Mouse (Mus musculus) 3T3-L1 (cell line): ENCODE results near the gene Tnks2.

Experiments used
- DNase-seq: peaks from one replicate; pipeline ENCODE4 v3.0.0-alpha.2; 2015; ENCODE audit warnings: low read depth, low spot score

Tnks2 gene

DNA sequence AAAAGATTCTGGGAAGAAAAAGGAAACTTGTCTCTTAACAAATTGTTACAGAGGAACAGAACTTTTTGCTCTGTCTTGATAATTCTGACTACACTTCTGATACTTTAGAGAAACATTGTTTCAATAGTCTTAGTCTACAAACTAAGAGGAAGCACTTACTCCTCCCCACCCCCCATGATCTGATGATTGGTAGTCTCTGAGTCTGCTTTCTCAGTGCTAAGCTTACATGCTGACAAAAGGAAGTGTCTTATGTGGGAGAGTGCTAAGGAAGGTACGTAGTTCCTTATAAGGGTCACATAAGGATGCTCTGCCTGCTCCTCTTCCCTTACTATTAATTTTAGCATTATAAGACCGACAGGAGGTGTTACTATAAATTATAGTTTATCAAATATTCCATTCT is 98.6 kb downstream of the Tnks2 start:
- no peak for DNase-seq

DNA sequence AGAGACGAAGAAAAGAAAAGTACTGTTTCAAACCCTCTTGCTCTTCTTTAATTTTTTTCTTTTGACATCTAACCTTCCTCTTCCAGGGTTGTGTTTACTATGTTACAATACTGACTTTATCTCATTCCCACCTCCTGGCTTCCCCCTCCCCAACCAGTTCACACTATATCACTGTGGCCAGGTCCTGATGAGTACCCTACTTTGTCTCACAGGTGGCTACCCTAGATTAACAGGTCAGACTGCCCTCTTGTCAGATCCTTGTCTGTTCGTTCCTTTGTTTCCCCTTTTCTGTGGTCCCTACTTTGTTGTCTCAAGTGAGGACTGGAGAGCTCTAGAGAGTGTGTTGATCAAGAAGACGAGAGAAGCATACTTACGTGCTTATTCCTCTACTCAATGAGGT is 102.3 kb downstream of the Tnks2 start:
- no peak for DNase-seq

DNA sequence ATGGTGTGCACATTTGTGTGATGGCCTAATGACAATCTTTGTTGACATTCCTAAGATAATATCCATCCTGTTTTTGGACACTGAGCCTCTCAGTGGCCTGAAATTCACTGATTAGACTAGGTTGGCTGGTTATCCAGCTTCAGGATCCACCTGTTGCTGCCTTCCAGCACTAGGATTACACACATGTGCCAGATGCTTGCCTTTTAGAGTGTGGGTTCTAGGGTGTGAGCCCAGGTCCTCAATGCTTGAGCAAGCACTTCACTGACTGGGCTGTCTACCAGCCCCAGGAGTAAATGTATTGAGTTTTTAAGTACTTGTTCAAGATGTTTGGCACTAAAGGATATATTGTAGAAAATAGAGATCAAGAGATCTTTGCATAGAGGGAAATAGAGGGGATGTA is 104.0 kb downstream of the Tnks2 start:
- no peak for DNase-seq

DNA sequence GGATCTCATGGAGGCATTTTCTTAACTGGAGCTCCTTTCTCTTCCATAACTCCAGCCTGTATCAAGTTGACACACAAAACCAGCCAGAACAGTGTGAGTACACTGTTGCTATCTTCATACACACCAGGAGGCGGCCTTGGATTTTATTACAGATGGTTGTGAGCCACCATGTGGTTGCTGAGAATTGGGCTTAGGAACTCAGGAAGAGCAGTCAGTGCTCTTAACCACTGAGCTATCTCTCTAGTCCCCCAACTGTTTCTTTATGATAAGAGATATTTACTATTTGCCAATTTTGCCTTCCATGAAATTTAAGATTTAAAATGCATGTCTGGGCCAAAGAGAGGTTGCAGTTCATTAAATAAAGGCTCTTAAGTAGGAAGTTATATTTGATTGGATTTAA is 106.0 kb downstream of the Tnks2 start:
- DNase-seq = no peak
